Mouse (Mus musculus): Measurements from ENCODE around the gene Gm21103. TPM values are rescaled to one million over a fixed set of nuclear protein-coding genes. Genes with fewer than 3 reads are reported as not detected.
"Not testable (repeated sequence)": the region's sequence is repeated elsewhere in the genome, so short reads cannot be mapped to it uniquely, and the experiment has no call there.

Gm21103 gene
- 0.23 TPM in 1 of 2 replicates, not detected in the other for polyA plus RNA-seq (2012; rRNA removed)

DNA sequence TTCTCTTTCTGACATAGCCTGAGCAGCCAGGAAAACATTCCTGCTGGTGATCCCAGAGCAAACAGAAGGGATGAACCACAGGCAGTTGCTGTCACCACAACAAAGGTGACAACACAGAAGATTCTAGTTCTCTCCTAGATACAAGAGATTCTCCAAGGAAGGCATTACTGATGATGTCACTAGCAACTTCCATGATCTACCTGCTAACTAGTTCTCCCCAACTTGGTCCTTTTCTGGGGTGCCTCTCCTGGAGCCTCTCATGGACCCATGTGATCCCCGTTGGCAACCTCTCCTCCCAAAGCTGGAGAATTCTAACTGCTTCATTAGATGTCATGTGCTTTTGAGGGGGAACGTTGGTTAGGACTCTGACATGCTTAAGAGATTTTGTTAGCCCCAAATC is at the start of gene Gm21103:
Gm21103 (minus strand) TSS at position 101 of the 400 bp plus-strand sequence.
- H3K4me3 ChIP-seq (ENCODE audit: insufficient read depth, low read length); H3K4me1 ChIP-seq (ENCODE audit: control insufficient read depth, insufficient read depth, low read length); H3K27ac ChIP-seq (ENCODE audit: insufficient read depth, low read length): not testable (repeated sequence)

DNA sequence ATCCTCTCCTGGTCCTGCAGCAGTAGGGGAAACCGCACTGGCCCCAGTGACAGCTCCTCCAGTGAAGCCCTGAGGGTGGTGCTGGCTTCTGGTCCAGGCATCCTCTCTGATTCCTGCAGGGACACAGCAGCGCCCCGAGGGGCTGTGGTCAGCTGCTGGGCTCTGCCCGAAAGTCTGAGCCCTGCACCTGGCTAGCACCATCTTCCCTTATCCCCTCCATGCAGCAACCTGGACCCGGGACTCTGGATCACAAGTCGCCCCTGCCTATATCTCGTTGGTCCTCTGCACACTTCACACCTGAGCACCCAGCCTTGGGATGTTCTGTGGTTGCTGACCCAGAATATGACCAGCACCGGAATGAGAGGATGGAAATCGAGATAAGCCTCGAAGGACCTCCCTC is 38.9 kb upstream of the Gm21103 start, which contains the start of gene Gm3618:
Gm3618 (minus strand) TSS at position 101 of the 400 bp plus-strand sequence.
- H3K4me1 ChIP-seq (ENCODE audit: control insufficient read depth, insufficient read depth, low read length); H3K4me3 ChIP-seq (ENCODE audit: insufficient read depth, low read length); H3K27ac ChIP-seq (ENCODE audit: insufficient read depth, low read length): not testable (repeated sequence)

- H3K4me1 ChIP-seq (ENCODE audit: control insufficient read depth, insufficient read depth, low read length); H3K27ac ChIP-seq (ENCODE audit: insufficient read depth, low read length): not testable (repeated sequence)
- H3K4me3 ChIP-seq (ENCODE audit: insufficient read depth, low read length): peak within 1 kb of the TSS; percentile 47; the same call in 1 of the 2 replicates
Observed at GRCm38 (mm10) chr14:6286931-6287715, 17.5 kb downstream of the Gm21103 start, which contains the start of gene Gm3411. Gene Gm3411 (minus strand): TSS chr14:6287250.

Other genes starting within 250 kb of the Gm21103 start
- not detected in 2 replicates for gene Gm6337, start 246.6 kb downstream of the Gm21103 start, polyA plus RNA-seq (2012; rRNA removed)
- 0.35 and 0.44 TPM in 2 replicates for gene Gm8206, start 210.9 kb downstream of the Gm21103 start, polyA plus RNA-seq (2012; rRNA removed)
- gene Gm3468, start 196.2 kb downstream of the Gm21103 start, polyA plus RNA-seq (2012; rRNA removed): 1.6 and 2.1 TPM in 2 replicates
- gene Gm3476, start 179.0 kb downstream of the Gm21103 start, polyA plus RNA-seq (2012; rRNA removed): not detected in 2 replicates
- not detected in 2 replicates for gene Gm21560, start 85.6 kb downstream of the Gm21103 start, polyA plus RNA-seq (2012; rRNA removed)
- gene Gm3411, start 17.6 kb downstream of the Gm21103 start, polyA plus RNA-seq (2012; rRNA removed): 0.19 and 0.45 TPM in 2 replicates
- not detected in 2 replicates for gene Gm3618, start 38.8 kb upstream of the Gm21103 start, polyA plus RNA-seq (2012; rRNA removed)
- gene Gm16440, start 85.5 kb upstream of the Gm21103 start, polyA plus RNA-seq (2012; rRNA removed): not detected in 2 replicates
- 0.75 and 1.1 TPM in 2 replicates for gene Gm3591, start 107.6 kb upstream of the Gm21103 start, polyA plus RNA-seq (2012; rRNA removed)
- gene Gm3594, start 139.8 kb upstream of the Gm21103 start, polyA plus RNA-seq (2012; rRNA removed): not detected in 2 replicates
- not detected in 2 replicates for gene Gm8356, start 232.4 kb upstream of the Gm21103 start, polyA plus RNA-seq (2012; rRNA removed)

Measured in cortical plate, adult 2 months (tissue).